Mouse (Mus musculus) heart, adult 2 months (tissue): ENCODE measurements at regions not wholly inside any gene's neighbourhood (a gene's known extent, or its start where the extent isn't known, plus 50 kb on each side); places are given as distances from the start of the nearest gene placed in this dataset.

Source experiments
- DNase-seq, 2 experiments: peaks; one replicate each; pipeline ENCODE4 v3.0.0; 2021
- H3K27ac ChIP-seq: fragments of 200-600 bp; 2 replicates; pipeline ENCODE4 v1.8.1; 2022
- H3K27me3 ChIP-seq: fragments of 200-500 bp; 2 replicates; pipeline ENCODE4 v1.6.1; 2012; ENCODE audit warnings: mild to moderate bottlenecking, low read length, inconsistent platforms, mixed read lengths; ENCODE audit not compliant: control insufficient read depth, insufficient read depth
- H3K36me3 ChIP-seq: fragments of 200-500 bp; 2 replicates; pipeline ENCODE4 v1.6.1; 2012; ENCODE audit warnings: low read length, inconsistent platforms; ENCODE audit not compliant: control insufficient read depth, insufficient read depth
- H3K4me1 ChIP-seq: fragments of 200-500 bp; 2 replicates; pipeline ENCODE4 v1.6.1; 2011; ENCODE audit warnings: low read length; ENCODE audit not compliant: control insufficient read depth, insufficient read depth
- H3K4me3 ChIP-seq: fragments of 200-600 bp; 2 replicates; pipeline ENCODE4 v1.8.1; 2022
- H3K79me2 ChIP-seq: fragments of 200-500 bp; replicated peaks from 2 replicates; pipeline ENCODE4 v1.6.1; 2012; ENCODE audit warnings: mild to moderate bottlenecking, inconsistent platforms, low read length, moderate library complexity, mixed read lengths; ENCODE audit not compliant: control insufficient read depth, insufficient read depth
- H3K9ac ChIP-seq: fragments of 200-500 bp; 2 replicates; pipeline ENCODE4 v1.6.1; 2012; ENCODE audit warnings: low read depth, mild to moderate bottlenecking, control low read depth, inconsistent platforms, low read length, mixed read lengths
- CTCF ChIP-seq: fragments of 200-600 bp; IDR thresholded peaks from 2 replicates; pipeline ENCODE4 v1.8.1; 2022; ENCODE audit warnings: antibody characterized with exemption, mild to moderate bottlenecking, moderate library complexity
- EP300 ChIP-seq: fragments of 200-500 bp; IDR thresholded peaks from 2 replicates; pipeline ENCODE4 v1.6.1; 2011; ENCODE audit warnings: low read depth, low read length, control low read depth; ENCODE audit not compliant: insufficient read depth
- POLR2A ChIP-seq: fragments of 200-500 bp; IDR thresholded peaks from 2 replicates; pipeline ENCODE4 v1.6.1; 2011; ENCODE audit warnings: mild to moderate bottlenecking, low read depth, low read length, control low read depth; ENCODE audit not compliant: insufficient read depth
- WGBS: fragments of 180-500 bp; shearing (Covaris S2); methylation state at CpG from one replicate; pipeline ENCODE4 v1.1.7; 2018; 5-methylcytosine and 5-hydroxymethylcytosine counted together
- intact Hi-C: fragments of 180-260 bp; cut with DNase I; formaldehyde crosslinking; loops from one replicate; pipeline ENCODE4 v1.15.1; 2025

DNA sequence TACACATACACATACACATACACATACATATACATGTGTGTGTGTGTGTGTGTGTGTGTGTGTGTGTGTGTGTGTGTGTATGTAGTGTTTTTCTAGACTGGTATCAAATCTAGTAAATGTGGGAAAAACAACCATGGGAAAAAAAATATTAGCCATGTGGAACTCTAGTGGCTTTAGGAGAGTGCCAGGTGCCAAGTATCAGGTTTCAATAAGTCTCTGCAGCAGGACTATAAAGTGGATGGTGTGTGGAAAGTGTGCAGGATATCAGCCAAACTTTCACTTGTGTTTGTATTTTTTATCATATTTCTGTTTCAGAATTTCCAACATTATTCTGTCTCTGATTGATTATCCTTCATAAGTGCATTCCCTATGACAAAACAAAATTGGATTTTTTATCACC lies 653.3 kb upstream of the Fam98a start:
- H3K27me3 ChIP-seq, result no peaks in the 10 kb centered on the region
- H3K4me3 ChIP-seq, result no peak overlapping the region
- H3K27ac ChIP-seq, result no peak overlapping the region
- DNase-seq, result no peak
- TF ChIP-seq POLR2A, result no peak
- no peak for TF ChIP-seq EP300
- TF ChIP-seq CTCF, result no peak
- no peaks in the 10 kb centered on the region for H3K4me1 ChIP-seq
- no peak overlapping the region for H3K9ac ChIP-seq
- intact Hi-C loops, result no loop called here
- no peaks in the 10 kb centered on the region for H3K36me3 ChIP-seq
- no peaks in the 10 kb centered on the region for H3K79me2 ChIP-seq

DNA sequence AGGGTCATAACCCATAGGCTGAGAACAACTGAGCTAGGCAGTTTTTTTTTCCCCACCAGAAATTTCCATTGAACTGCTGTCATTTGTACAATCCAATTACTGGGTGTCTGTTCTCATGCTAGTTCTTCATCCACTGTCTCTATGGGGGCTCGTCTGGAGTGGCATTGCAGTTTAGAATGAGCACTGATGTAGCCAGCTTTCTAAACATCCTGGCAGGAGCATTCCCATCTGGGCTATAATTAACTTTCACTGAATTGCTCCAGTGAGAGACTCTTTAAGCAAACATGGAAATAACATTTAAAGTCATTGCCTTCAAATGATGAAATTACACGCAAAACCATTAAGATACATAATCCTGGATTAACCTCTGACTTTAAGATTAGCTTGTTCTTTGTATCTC lies 633.1 kb upstream of the Fam98a start:
- Histone ChIP-seq H3K27ac (no peak overlapping the region), H3K27me3 (no peaks in the 10 kb centered on the region), H3K4me3 (no peak overlapping the region), H3K4me1 (no peaks in the 10 kb centered on the region), H3K36me3 (no peaks in the 10 kb centered on the region), H3K79me2 (no peaks in the 10 kb centered on the region), H3K9ac (no peak overlapping the region)
- intact Hi-C loops, result no loop called here
- 48% methylated on average over 2 of the region's 2 CpGs for WGBS
- TF ChIP-seq POLR2A, result no peak
- no peak for TF ChIP-seq CTCF
- no peak for TF ChIP-seq EP300
- no peak for DNase-seq

DNA sequence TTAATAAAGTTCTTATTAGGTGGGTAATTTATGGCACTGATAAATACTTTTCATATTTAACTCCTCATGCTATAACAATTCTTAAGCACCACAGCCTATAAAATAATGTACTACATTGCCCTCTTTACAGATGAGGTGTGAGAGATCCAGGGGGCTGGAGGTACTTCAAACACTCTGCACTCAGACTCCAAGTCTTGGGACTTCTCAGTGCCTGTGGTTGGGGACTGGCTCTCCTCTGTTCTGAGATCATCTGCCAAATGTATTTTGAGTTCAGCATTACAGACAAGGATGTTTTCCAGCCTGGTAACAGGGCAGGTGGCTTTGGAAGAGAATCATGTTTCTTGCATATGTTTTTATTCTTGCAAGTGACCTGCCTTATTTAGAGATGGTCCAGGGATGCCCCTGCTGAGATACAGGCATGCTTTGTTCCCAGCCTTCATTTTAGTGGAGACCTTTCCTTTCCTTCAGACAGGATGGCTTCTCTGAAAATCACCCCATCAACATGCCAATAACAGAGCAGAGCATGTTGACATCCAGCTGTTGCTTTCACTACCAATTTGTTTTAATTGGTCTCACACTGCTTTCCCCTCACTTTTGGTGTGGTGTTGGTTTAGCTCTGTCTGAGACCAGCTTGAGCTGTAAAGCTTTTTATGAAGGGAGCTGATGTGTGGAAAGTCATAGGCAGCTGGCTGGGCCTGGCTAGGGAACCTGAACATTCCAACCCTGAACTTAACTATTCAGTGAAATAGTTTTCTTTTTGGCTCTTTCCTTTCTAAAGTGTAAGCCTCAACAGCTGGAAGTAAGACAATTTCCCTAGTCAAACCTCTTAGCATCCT lies 585.1 kb upstream of the Fam98a start:
- Histone ChIP-seq H3K36me3 (no peaks in the 10 kb centered on the region), H3K4me3 (no peak overlapping the region), H3K9ac (no peak overlapping the region), H3K27me3 (no peaks in the 10 kb centered on the region), H3K4me1 (no peaks in the 10 kb centered on the region), H3K79me2 (no peaks in the 10 kb centered on the region), H3K27ac (no peak overlapping the region)
- no peak for DNase-seq
- intact Hi-C loops, result no loop called here
- TF ChIP-seq EP300 (no peak), CTCF (no peak), POLR2A (no peak)

DNA sequence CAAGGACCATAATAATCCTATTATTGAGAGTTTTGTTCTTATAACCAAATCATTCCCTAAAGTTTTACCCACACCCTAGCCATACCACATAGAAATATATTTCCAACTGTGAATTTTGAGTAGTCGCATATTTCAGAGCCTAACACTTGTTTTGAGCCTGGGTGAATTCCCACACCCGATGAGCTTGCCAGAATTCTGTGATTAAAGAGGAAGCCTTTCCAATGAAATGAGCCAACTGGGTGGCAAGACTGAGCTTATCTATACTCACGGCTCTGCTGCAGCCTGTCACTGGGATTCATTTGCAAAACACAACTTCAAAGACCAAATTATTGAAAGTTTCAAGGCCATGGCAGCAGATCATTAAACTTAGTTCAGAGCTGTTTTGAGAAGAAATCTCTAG lies 582.3 kb upstream of the Fam98a start:
- 50% methylated on average over 3 of the region's 3 CpGs for WGBS
- no peaks in the 10 kb centered on the region for H3K79me2 ChIP-seq
- no peaks in the 10 kb centered on the region for H3K4me1 ChIP-seq
- TF ChIP-seq EP300 (no peak), CTCF (no peak), POLR2A (no peak)
- no peaks in the 10 kb centered on the region for H3K27me3 ChIP-seq
- H3K27ac ChIP-seq, result no peak overlapping the region
- H3K9ac ChIP-seq, result no peak overlapping the region
- DNase-seq, result no peak
- intact Hi-C loops, result no loop called here
- H3K4me3 ChIP-seq, result no peak overlapping the region
- no peaks in the 10 kb centered on the region for H3K36me3 ChIP-seq

DNA sequence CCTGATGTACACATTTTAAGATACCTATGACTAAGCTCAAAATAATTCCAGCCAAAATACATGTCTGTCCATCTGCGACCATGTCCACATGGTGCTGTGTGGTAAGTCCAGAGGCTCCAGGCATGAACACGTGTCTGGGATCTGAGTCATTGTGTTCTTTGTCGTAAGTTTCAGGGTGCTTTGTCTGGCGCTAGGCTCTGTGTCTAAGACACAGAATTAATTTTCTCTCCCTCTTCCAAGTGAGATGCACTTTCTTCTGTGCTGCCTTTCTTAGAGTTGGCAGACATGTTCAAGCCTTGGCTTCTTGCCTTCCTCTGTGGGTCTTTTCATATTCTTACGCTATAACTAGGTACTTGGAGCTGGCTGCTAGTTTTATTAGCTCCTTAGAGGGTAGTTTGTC lies 573.5 kb upstream of the Fam98a start:
- Histone ChIP-seq H3K4me1 (no peaks in the 10 kb centered on the region), H3K36me3 (no peaks in the 10 kb centered on the region), H3K9ac (no peak overlapping the region), H3K27ac (no peak overlapping the region), H3K27me3 (no peaks in the 10 kb centered on the region), H3K4me3 (no peak overlapping the region), H3K79me2 (no peaks in the 10 kb centered on the region)
- TF ChIP-seq CTCF, result no peak
- no peak for TF ChIP-seq EP300
- TF ChIP-seq POLR2A, result no peak
- 80% methylated on average over 5 of the region's 5 CpGs for WGBS
- DNase-seq, result no peak
- intact Hi-C loops, result no loop called here

DNA sequence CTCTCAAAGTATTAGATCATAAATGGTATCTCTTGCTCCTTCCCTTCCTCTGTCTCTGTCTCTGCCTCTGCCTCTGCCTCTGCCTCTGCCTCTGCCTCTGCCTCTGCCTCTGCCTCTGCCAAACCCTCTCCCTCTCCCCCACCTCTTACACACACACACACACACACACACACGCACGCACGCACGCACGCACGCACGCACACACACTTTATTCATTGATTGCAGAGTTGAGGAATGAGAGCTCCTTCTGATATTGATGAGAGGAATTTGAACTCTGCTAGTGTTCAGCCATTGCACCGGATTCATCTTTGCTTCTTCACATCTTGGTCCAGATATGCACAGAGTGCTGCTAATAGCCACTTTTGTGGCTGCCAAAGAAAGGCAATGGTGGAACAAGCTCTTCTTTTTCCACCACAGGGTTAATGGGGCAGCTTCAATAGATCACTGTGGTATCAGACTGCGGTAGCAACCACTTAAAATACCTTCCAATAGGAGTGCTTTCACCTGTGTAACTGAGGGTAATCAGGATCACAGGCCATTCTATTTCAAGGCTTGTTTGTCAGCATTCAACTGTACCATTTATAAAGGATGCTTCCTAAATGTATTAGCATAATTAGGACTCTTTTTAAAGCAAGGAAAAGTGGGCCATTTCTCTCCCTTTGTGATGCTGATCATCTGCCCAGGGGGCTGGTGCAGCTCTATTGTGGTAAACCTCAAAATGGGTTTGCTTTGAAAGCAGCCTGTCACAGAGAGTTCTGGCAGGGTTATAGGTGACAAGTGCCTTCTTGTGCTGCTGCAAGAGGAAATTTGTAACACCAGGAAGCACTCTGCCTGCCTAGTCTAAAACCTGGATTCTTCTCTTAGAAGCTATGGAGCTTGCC lies 559.8 kb upstream of the Fam98a start:
- no peak for DNase-seq
- Histone ChIP-seq H3K9ac (no peak overlapping the region), H3K27ac (no peak overlapping the region), H3K79me2 (no peaks in the 10 kb centered on the region), H3K27me3 (no peaks in the 10 kb centered on the region), H3K4me1 (no peaks in the 10 kb centered on the region), H3K36me3 (no peaks in the 10 kb centered on the region), H3K4me3 (no peak overlapping the region)
- 74% methylated on average over 9 of the region's 9 CpGs for WGBS
- TF ChIP-seq EP300 (no peak), POLR2A (no peak), CTCF (no peak)
- intact Hi-C loops, result no loop called here
